8 mouse cellular contexts compared by ENCODE assay signal in genomic region chr13:70545261-70545660, GRCm38 (mm10).
DNase-seq lines count a peak whose midpoint lies in the region.

No protein-coding gene starts in this region.

- intact Hi-C loops in left cerebral cortex, postnatal 36 days (cut with DNase I) = no loop called here
- intact Hi-C loops in heart, postnatal 14 days (cut with DNase I) = no loop called here

- peak; percentile 1 for DNase-seq in cerebellum, adult 8-10 months
- DNase-seq in cerebellum, adult 11-12 months = no peak
- DNase-seq in left cerebral cortex, adult 18-20 months (ENCODE audit: low spot score in 2 of 2) = peak; percentile 8 to 22
- no peak for DNase-seq in left cerebral cortex, postnatal 36 days (ENCODE audit: low spot score in 2 of 2)
- DNase-seq in Muller cell, postnatal 12 days (ENCODE audit: inconsistent ontology term) = peak; percentile 12
- DNase-seq in kidney, postnatal 4 days = peak; percentile 10 to 31
- no peak for DNase-seq in thymus, adult 18-20 months
- DNase-seq in heart, postnatal 14 days = no peak

Comparison
In these comparisons a context has a peak if more than half of its experiments do, and no peak if none do; other contexts are left out.
1. DNase-seq: peak in cerebellum, adult 8-10 months (single experiment), left cerebral cortex, adult 18-20 months (2 of 2), Muller cell, postnatal 12 days (single experiment) and kidney, postnatal 4 days (2 of 2); none in cerebellum, adult 11-12 months (single experiment), left cerebral cortex, postnatal 36 days (0 of 2), thymus, adult 18-20 months (0 of 2) and heart, postnatal 14 days (0 of 2).